Mouse (Mus musculus) heart, adult 2 months (tissue): ENCODE data around the gene Elfn1.

Source experiments
- CTCF ChIP-seq: fragments of 200-600 bp; IDR thresholded peaks from 2 replicates; pipeline ENCODE4 v1.8.1; 2022; ENCODE audit warnings: antibody characterized with exemption, mild to moderate bottlenecking, moderate library complexity
- EP300 ChIP-seq: fragments of 200-500 bp; IDR thresholded peaks from 2 replicates; pipeline ENCODE4 v1.6.1; 2011; ENCODE audit warnings: low read depth, low read length, control low read depth; ENCODE audit not compliant: insufficient read depth
- POLR2A ChIP-seq: fragments of 200-500 bp; IDR thresholded peaks from 2 replicates; pipeline ENCODE4 v1.6.1; 2011; ENCODE audit warnings: mild to moderate bottlenecking, low read depth, low read length, control low read depth; ENCODE audit not compliant: insufficient read depth

DNA sequence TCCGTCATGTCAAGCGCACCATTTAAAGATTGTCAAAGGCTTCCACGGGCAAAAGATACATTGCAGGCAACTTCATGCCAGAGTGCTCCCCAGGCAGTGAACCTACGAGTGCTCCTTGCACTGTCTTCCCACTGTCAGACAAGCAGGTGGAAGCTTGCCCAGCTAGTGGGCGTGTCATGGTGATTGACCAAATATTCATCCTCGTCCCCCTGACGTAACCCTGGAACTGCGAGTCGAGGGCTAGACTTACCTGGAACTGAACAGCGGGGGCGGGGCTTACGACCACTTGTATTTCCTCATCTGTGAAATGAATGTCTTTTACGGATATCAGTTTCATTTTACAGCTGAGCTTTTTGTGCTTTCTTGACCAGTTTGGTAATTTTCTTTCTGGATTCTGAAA lies 28.7 kb downstream of the Elfn1 start:
- TF ChIP-seq CTCF (no peak), POLR2A (no peak), EP300 (no peak)
